Mouse (Mus musculus) C2C12 (cell line): ENCODE measurements around the gene Thada. TPM values are rescaled to one million over a fixed set of nuclear protein-coding genes. Genes with fewer than 3 reads are reported as not detected.

ENCODE experiments used
- H3K27me3 ChIP-seq: one replicate; pipeline ENCODE4 v1.6.1; 2011; ENCODE audit not compliant: control insufficient read depth, insufficient read depth, insufficient read length
- H3K36me3 ChIP-seq: one replicate; pipeline ENCODE4 v1.6.1; 2011; ENCODE audit not compliant: control insufficient read depth, insufficient read depth
- H3K4me3 ChIP-seq: one replicate; pipeline ENCODE4 v1.5.1; 2011; ENCODE audit warnings: mild to moderate bottlenecking, control low read depth; ENCODE audit not compliant: poor library complexity, insufficient read depth, severe bottlenecking
- H3K79me2 ChIP-seq: one replicate; pipeline ENCODE4 v1.6.1; 2011; ENCODE audit not compliant: control insufficient read depth, insufficient read depth
- H3K79me3 ChIP-seq: one replicate; pipeline ENCODE4 v1.6.1; 2011; ENCODE audit warnings: low read depth, control low read depth
- H3ac ChIP-seq: one replicate; pipeline ENCODE3; 2011; ENCODE audit warnings: low read depth; ENCODE audit not compliant: control insufficient read depth, insufficient read length
- CEBPB ChIP-seq: IDR thresholded peaks from one replicate; pipeline ENCODE4 v1.6.1; 2011; ENCODE audit warnings: low read depth, mild to moderate bottlenecking, control low read depth, moderate library complexity
- CTCF ChIP-seq: IDR thresholded peaks from one replicate; pipeline ENCODE4 v1.5.1; 2011; ENCODE audit not compliant: control insufficient read depth, insufficient read depth, insufficient read length
- FOSL1 ChIP-seq: IDR thresholded peaks from one replicate; pipeline ENCODE4 v1.8.0; 2011; ENCODE audit warnings: mild to moderate bottlenecking, low read length; ENCODE audit not compliant: poor library complexity, insufficient read depth, severe bottlenecking
- MAX ChIP-seq: IDR thresholded peaks from one replicate; pipeline ENCODE4 v1.6.1; 2011; ENCODE audit warnings: mild to moderate bottlenecking, control low read depth
- MYOD1 ChIP-seq: IDR thresholded peaks from one replicate; pipeline ENCODE4 v1.6.1; 2011; ENCODE audit warnings: low read depth; ENCODE audit not compliant: control insufficient read depth, insufficient read length
- MYOG ChIP-seq: IDR thresholded peaks from one replicate; pipeline ENCODE4 v1.6.1; 2011; ENCODE audit not compliant: control insufficient read depth, insufficient read length; ENCODE audit errors: extremely low read depth
- USF1 ChIP-seq: IDR thresholded peaks from one replicate; pipeline ENCODE4 v1.6.1; 2011; ENCODE audit warnings: low read depth, mild to moderate bottlenecking, control low read depth, moderate library complexity
- polyA plus RNA-seq: library from polyadenylated mRNA; unstranded; fragments of >200 nt; fragmentation: generic; extraction: Trizol; gene quantifications from one replicate; pipeline ENCODE4 v1.2.1, GENCODE M21; 2012; ENCODE audit warnings: missing spikeins

The Thada gene
- polyA plus RNA-seq, 1 experiment: 7.3 TPM

DNA sequence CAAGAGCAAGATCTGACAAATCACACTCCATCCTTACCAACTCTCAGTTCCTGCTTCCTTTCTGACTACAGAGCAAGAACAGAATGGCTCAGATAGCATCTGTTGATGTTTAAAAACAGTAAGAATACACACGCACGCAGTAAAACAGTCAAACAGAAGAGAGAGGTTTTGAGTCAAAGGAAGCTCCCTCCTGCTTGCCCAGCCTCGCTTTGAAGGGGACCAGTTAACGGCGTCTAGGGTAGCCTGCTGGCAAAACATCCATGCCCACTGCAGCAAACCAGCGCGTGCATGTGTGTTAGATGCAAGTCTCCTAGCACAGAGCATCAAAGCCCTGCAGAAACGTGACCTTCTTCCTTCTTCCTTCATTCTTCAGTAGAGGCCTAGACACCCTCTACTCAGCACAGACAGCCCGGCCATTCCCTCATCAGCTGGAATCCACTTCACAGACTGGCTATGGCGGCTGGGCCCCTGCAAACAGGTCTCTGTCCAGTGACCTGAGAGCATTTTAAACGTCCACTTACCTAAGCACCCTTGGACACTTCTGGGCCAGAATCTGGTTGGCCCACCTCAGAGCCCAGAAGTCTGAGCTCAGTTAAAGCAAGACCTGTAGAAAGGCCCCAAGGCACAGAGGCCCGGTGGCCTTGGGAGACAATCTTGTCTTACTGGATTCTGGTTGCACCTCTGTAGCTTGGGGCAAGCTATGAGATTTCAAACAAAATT is 302.8 kb downstream of the Thada start:
- H3ac ChIP-seq: no peak overlapping the region

DNA sequence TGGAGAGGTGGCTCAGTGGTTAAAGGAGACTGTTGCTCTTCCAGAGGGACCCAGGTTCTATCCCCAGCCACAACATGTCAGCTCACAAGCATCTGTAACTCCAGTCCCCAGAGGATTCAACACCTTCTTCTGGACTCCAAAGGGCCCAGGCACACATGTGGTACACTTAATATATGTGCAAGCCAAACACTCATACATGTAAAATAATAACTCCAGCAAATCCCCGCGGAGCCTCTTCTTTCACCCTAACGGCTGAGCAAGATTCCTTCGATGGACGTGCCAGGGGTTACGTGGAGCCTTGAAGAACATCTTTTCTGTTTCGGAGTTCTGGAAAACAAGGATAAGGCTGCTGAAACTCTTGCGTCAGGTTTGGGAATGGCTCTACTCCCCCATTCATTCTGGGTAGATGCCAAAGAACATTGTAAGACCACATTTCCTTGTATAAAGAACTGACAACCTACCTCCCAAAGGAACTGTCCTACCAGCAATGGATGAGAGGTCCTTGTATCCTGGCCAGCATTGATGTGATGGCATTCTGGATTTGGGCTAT is 303.7 kb downstream of the Thada start:
- Histone ChIP-seq H3K4me3 (no peak overlapping the region), H3K79me2 (no peaks in the 10 kb centered on the region), H3ac (no peak overlapping the region), H3K79me3 (no peaks in the 10 kb centered on the region), H3K27me3 (no peaks in the 10 kb centered on the region), H3K36me3 (no peaks in the 10 kb centered on the region)
- TF ChIP-seq CTCF (no peak), MYOG (no peak), FOSL1 (no peak)

More for the DNA sequence above, 302.8 kb downstream of the Thada start:
- no peak for TF ChIP-seq CTCF
- TF ChIP-seq CEBPB: no peak
- TF ChIP-seq MAX: no peak
- TF ChIP-seq USF1: no peak
- TF ChIP-seq MYOG: no peak
- no peak for TF ChIP-seq FOSL1
- TF ChIP-seq MYOD1: no peak
- Histone ChIP-seq H3K36me3 (no peaks in the 10 kb centered on the region), H3K79me3 (no peaks in the 10 kb centered on the region), H3K27me3 (no peaks in the 10 kb centered on the region), H3K79me2 (no peaks in the 10 kb centered on the region), H3K4me3 (no peak overlapping the region)

DNA sequence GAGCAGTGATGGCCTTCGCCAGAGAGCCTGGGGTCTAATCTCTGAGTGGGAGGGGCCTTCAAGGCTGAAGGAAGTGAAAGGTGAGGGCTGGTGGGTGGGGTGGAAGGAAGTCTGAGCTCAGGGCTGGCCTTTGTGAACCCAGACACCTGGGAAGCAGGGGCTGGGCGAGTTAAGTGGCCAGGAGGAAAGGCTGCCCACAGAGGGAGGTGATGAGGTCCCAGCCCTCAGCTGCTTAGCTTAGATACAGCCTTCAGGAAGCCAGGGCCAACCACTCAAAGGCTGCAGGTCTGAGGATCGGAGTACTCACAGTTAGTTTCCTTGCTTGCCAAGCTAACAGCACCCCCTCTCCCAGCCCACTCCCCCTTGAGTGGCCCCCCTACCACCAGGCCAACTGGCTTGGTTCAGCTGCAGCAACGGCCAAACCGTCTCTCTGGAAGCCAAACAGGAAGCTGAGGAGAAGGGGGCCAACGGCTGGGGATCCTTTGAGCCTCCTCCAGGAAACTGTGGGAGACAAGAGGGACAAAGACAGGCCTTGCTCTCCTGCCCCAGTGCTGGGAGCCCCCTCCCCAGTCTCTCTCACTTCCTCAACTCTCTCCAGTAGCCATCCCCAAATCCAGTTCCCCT is 304.7 kb downstream of the Thada start:
- Histone ChIP-seq H3K36me3 (no peaks in the 10 kb centered on the region), H3K27me3 (no peaks in the 10 kb centered on the region), H3K79me2 (no peaks in the 10 kb centered on the region), H3K4me3 (no peak overlapping the region), H3K79me3 (no peaks in the 10 kb centered on the region), H3ac (no peak overlapping the region)
- TF ChIP-seq MYOG: no peak
- no peak for TF ChIP-seq CTCF
- no peak for TF ChIP-seq MYOD1
- TF ChIP-seq CEBPB: no peak
- TF ChIP-seq FOSL1: no peak
- no peak for TF ChIP-seq USF1
- no peak for TF ChIP-seq MAX

DNA sequence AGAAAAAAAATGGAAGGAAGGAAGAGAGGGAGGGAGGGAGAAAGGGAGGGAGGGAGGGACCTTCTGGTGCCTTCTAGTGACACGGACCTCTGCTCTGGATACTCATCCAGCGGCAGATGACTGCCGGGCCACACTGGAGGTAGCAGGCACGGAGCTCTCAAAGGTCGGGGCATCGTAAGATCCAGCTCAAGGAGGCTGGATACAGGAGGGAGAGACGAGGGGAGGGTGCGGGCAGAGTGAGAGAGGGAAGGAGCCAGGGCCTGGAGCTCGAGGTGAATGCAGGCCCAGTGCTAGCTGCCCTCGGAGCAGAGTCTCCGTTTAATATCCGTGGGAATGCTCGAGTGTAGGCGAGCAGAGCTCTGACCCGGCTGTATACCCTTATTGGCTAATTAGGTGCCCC is 307.1 kb downstream of the Thada start:
- Histone ChIP-seq H3K4me3 (no peak overlapping the region), H3K79me3 (no peaks in the 10 kb centered on the region), H3K27me3 (no peaks in the 10 kb centered on the region), H3K79me2 (no peaks in the 10 kb centered on the region), H3K36me3 (no peaks in the 10 kb centered on the region), H3ac (no peak overlapping the region)
- no peak for TF ChIP-seq FOSL1
- TF ChIP-seq CEBPB: no peak
- TF ChIP-seq MAX: no peak
- TF ChIP-seq USF1: no peak
- TF ChIP-seq CTCF: no peak
- TF ChIP-seq MYOD1: no peak
- TF ChIP-seq MYOG: no peak

DNA sequence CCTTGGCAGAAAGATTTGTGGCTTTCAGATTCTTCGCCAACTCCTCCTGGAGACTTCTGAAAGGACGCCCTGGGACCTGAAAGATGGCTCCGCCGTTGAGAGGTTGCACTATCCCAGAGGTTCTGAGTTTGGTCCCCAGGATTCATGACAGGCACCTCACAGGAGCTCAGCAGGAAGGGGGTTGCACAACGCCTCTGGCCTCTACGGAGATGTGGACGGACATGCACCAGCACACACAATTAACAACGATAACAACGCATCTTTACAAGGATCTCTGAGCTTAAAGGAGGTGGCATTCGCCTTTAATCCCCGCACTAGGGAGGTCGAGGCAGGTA is 307.6 kb downstream of the Thada start:
- TF ChIP-seq FOSL1 (no peak), MYOG (no peak), CTCF (no peak), MYOD1 (no peak), USF1 (no peak), MAX (no peak)
- Histone ChIP-seq H3K4me3 (no peak overlapping the region), H3ac (no peak overlapping the region), H3K79me3 (no peaks in the 10 kb centered on the region), H3K27me3 (no peaks in the 10 kb centered on the region), H3K36me3 (no peaks in the 10 kb centered on the region), H3K79me2 (no peaks in the 10 kb centered on the region)

DNA sequence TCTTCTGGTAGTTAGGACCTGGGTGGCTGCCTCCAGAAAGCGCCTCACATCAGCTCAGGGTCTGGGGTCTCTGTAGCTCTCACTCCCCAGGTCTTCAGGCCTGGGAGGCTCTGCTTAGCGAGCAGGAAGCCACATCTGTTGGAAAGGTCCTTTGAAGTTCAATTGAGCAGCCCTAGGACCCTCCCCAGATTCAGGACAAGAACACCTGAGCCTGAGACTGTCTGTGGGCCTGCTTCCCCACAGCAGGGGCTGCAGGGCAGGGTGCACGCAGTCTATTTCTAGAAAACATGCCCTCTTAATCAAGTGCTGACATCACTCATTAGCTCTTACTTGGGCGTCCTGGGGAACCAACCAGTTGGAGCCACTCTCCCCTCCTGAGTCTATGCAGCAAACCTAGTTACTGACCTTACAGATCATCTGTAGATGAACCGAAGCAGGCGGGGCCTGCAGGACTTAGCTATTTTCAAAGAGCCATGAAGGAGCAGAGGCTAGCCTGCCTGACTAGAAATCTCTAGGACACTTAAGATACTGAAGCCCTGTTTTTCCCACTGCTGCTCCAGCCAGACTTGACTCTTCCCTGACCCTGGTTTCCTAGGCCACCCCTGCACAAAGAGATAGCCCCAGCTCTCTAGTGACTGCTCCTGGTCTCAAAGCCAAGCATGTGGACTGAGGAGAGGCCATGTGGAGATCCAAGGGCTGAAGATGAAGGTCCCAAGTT is 308.1 kb downstream of the Thada start:
- no peaks in the 10 kb centered on the region for H3K79me2 ChIP-seq
- TF ChIP-seq CTCF (no peak), MYOD1 (no peak), CEBPB (no peak), USF1 (no peak), FOSL1 (no peak), MYOG (no peak), MAX (no peak)
- no peaks in the 10 kb centered on the region for H3K36me3 ChIP-seq
- no peaks in the 10 kb centered on the region for H3K79me3 ChIP-seq
- no peak overlapping the region for H3K4me3 ChIP-seq
- H3ac ChIP-seq: no peak overlapping the region
- H3K27me3 ChIP-seq: no peaks in the 10 kb centered on the region
